Mouse (Mus musculus) G1E (cell line): ENCODE data around the gene Cobl.

Experiments
- CTCF ChIP-seq: IDR thresholded peaks from 2 replicates; pipeline ENCODE4 v1.5.1; 2012; ENCODE audit warnings: low read depth, low read length, inconsistent platforms, mixed read lengths
- GATA1 ChIP-seq: IDR thresholded peaks from 2 replicates; pipeline ENCODE4 v1.6.1; 2012; ENCODE audit warnings: borderline replicate concordance, low read length, inconsistent platforms, mixed read lengths
- GATA2 ChIP-seq: IDR thresholded peaks from 2 replicates; pipeline ENCODE4 v1.6.1; 2012; ENCODE audit warnings: low read depth, low read length, inconsistent platforms, borderline replicate concordance
- POLR2AphosphoS5 ChIP-seq: IDR thresholded peaks from 2 replicates; pipeline ENCODE4 v1.6.1; 2012; ENCODE audit warnings: low read depth, low read length, inconsistent platforms; ENCODE audit not compliant: insufficient replicate concordance
- TAL1 ChIP-seq: conservative IDR thresholded peaks from 2 replicates; pipeline ENCODE4 v1.6.1; 2012; ENCODE audit warnings: low read depth, low read length, inconsistent platforms, mixed read lengths

- TF ChIP-seq CTCF (no peak), GATA1 (no peak), TAL1 (no peak), GATA2 (no peak), POLR2AphosphoS5 (no peak)
Measured at GRCm38 (mm10) chr11:12411075-12411807, 53.5 kb downstream of the Cobl start.
